Mouse (Mus musculus) bone marrow macrophage, adult 2 months (primary cell): Measurements from ENCODE around the gene Hyal2.

ENCODE experiments used
- CTCF ChIP-seq: IDR thresholded peaks from 2 replicates; pipeline ENCODE4 v1.5.1; 2012; ENCODE audit warnings: low read depth, mild to moderate bottlenecking, low read length, moderate library complexity
- POLR2A ChIP-seq: IDR thresholded peaks from 2 replicates; pipeline ENCODE4 v1.6.1; 2012; ENCODE audit warnings: mild to moderate bottlenecking, low read depth, low read length, borderline replicate concordance

GRCm38 (mm10) chr9:107617461-107617860 lies 49.7 kb downstream of the Hyal2 start:
- TF ChIP-seq POLR2A (no peak), CTCF (no peak)
